Mouse (Mus musculus): ENCODE data around the gene Rab3gap2.
"Not testable (repeated sequence)": the region's sequence is repeated elsewhere in the genome, so short reads cannot be mapped to it uniquely, and the experiment has no call there.

Rab3gap2 gene

DNA sequence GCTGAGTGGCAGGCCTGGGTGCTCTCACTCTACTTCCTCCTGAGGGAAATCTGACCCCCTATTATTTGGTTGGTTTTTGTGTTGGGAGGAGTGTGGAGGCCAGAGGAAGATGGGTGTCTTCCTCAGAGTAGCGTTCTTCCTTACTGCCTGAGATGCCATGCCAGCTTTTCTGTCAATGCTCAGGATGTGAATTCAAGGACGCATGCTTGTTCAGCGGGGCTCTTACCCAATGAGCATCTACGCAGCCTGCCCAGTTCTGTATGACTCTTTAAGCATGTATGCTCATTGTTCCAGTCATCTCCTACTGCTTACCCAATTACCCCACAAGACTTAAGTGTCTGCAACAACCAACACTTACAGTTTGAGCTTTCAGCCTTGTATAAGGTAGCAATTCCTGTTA lies 76.7 kb downstream of the Rab3gap2 start:
- DNase-seq (ENCODE audit: low spot score in 2 of 2), result no peak

DNA sequence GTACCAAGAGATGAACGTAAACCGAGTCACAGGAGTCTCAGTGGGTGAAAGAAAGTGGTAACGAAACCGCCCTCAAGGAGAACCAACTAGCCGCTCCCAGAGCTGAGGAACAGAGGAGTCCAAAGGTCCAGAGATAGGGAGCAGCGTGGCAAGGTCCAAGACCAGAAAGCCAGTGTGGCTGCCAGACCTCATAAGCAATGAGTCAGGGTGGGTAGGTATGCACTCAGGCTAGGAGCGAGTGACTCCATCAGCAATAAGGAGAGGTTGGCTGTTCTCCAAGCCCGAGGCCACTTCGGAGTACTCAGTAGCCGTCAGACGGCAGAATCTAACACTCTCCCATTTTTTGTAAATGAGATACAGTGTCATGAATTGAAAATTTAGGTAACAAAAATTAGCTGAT lies 78.9 kb downstream of the Rab3gap2 start:
- DNase-seq (ENCODE audit: low spot score in 2 of 2), result no peak

GRCm38 (mm10) chr1:185283247-185283646 lies 79.3 kb downstream of the Rab3gap2 start:
- no peak for DNase-seq (ENCODE audit: low spot score in 2 of 2)

DNA sequence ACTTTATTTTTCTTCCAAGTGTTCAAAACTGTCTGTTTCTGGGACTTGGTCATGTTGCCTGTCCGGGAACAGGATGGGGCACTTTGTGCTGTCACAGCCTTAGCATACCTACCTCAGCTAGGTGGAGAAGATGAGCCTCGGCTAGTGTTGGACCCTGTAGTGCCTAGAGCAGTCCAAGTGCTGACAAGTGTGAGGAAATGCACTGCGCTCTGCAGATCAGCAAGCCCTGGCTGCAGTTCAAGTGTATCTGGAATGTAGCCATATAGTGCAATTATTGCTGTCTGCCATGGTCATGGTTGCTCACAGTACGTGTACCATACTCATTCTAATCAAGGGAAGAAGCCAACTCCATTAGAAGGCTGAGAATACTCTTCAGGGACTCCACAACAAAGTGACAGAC lies 80.8 kb downstream of the Rab3gap2 start:
- DNase-seq (ENCODE audit: low spot score in 2 of 2), result no peak

DNA sequence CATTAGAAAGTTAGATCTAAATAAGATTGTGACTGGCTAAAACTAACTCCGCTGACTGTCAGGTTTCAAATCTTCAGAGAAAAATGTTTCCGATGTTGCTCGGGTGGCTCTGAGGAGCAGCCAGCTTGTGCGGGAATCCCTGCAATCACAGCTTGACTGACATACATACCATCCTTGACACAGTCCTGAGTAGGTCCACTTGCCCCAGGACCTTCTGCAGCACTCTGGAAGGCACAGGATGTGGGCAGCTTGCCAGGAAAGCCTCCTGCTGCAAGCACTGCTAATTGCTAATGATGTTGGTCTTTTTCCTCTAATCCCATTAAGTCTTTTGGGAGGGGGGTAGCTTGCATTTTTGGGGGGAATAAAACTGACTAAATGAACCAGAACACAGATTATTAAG lies 81.3 kb downstream of the Rab3gap2 start:
- no peak for DNase-seq (ENCODE audit: low spot score in 2 of 2)

GRCm38 (mm10) chr1:185287066-185287465 lies 83.1 kb downstream of the Rab3gap2 start:
- no peak for DNase-seq (ENCODE audit: low spot score in 2 of 2)

- no peak for DNase-seq (ENCODE audit: low spot score in 2 of 2)
Measured at GRCm38 (mm10) chr1:185289231-185289630, 85.3 kb downstream of the Rab3gap2 start.

- no peak for DNase-seq (ENCODE audit: low spot score in 2 of 2)
Measured at GRCm38 (mm10) chr1:185291336-185291735, 87.4 kb downstream of the Rab3gap2 start.

DNA sequence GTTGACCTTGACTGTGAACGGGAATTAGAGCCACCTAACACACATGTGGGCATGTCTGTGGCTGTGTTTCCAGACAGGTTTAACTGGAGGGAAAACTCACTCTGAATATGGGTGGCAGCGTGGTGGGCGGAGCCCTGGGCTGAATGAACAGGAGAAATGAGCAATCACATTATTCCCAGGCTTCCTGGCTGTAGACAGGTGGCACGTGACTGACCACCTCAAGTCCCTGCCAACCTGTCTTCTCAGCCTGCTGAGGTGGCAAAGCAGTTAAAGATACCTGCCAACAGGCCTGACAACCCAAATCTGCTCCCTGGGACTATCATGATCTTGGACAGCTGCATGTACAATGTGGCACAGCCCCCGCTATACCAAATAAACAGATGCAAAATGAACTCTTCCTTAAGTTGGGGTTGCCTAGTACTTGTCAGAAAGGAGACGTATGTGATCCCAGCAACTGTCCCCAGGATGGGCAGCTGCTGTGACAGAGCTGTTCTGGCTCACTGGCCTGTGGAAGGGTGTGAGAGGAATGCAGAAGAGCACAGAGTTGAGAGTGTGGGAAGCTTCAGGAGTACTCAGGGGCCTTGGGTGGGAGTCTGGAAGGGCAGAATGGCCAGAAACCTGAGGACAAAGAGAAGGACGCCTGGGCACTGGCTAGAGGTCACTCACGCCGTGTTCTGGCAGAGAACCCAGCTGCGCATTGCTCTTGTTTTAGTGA lies 88.9 kb downstream of the Rab3gap2 start:
- DNase-seq (ENCODE audit: low spot score in 2 of 2), result no peak

DNA sequence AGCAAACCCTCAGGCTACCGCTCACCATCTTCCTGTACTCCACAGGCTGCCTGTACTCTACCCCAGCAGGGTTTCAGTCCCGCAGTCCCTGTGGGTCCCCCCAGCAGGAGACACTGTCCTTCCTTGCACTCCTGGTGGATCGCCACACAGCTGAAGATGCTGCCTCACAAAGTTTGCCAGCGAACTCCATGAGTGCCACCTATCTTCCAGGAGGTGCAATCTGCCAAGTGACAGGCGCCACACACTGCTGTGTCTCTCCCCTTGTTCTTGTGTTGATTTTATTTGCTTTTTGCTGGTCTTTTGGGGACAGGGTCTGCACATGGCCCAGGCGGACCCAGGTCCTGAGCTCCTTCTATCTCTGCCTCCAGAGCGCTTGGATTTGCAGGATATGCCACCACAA lies 92.9 kb downstream of the Rab3gap2 start:
- no peak for DNase-seq (ENCODE audit: low spot score in 2 of 2)

- DNase-seq (ENCODE audit: low spot score in 2 of 2), result no peak
Measured at GRCm38 (mm10) chr1:185298496-185298895, 94.6 kb downstream of the Rab3gap2 start.

GRCm38 (mm10) chr1:185302816-185303215 lies 98.9 kb downstream of the Rab3gap2 start:
- DNase-seq (ENCODE audit: low spot score in 2 of 2), result no peak

GRCm38 (mm10) chr1:185306836-185307235 lies 102.9 kb downstream of the Rab3gap2 start:
- no peak for DNase-seq (ENCODE audit: low spot score in 2 of 2)

DNA sequence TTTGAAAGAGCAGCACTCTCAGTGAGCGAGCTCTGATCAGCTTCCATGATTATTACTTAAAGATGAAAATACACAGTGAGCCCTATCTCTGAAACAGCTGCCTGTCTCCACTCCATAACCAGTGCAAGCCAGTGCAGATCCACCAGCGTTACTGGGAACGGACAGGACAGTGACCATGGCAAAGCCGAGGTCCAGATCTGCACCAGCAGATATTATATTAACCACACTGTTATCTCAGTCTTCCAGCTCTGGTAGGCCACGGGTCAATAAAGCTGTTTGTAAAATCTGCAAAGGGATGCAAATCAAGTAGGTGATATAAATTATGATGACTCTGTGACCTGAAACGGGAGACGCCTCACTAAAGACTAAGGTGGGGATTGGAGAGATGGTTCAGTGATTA lies 103.7 kb downstream of the Rab3gap2 start:
- DNase-seq (ENCODE audit: low spot score in 2 of 2), result no peak

DNA sequence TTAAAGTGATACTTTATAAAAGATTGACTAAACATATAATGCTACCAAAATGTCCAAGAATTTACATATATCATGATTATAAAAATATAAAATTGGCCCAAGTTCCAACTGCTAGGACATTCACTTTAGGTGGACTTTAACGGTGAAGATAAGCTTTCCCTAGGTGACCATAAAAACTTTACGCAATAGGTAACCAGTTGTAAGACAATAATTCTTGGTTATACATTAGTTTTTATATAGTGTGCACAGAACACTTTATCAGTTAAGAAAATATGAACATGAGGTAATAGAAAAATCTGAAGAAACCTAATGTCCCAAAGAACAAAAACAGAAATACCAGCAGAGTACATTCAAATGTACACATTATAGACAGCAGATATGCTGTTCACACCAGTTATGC lies 104.4 kb downstream of the Rab3gap2 start:
- DNase-seq (ENCODE audit: low spot score in 2 of 2), result no peak

DNA sequence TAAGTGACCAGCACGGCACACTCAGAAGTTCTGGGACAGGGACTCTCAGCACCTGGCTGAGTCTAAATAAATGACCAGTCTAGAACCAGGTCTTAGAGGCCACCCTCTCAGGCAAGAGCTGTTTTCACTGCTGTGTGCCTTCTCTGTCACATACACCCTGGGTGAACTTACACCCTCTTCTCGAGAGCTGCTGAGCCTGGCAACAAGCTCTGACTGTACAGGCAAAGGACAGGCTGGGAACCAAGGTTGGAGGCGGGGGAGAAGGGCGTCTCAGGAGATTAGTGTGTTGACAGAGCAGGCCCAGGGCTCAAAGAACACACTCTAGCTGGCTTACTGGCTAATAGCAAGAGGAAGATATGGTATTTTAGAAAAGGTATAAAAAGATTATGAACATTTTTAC lies 105.0 kb downstream of the Rab3gap2 start:
- DNase-seq (ENCODE audit: low spot score in 2 of 2), result no peak

- DNase-seq (ENCODE audit: low spot score in 2 of 2), result no peak
Measured at GRCm38 (mm10) chr1:185311949-185312348, 108.0 kb downstream of the Rab3gap2 start.

GRCm38 (mm10) chr1:185314546-185314945 lies 110.6 kb downstream of the Rab3gap2 start:
- no peak for DNase-seq (ENCODE audit: low spot score in 2 of 2)

DNA sequence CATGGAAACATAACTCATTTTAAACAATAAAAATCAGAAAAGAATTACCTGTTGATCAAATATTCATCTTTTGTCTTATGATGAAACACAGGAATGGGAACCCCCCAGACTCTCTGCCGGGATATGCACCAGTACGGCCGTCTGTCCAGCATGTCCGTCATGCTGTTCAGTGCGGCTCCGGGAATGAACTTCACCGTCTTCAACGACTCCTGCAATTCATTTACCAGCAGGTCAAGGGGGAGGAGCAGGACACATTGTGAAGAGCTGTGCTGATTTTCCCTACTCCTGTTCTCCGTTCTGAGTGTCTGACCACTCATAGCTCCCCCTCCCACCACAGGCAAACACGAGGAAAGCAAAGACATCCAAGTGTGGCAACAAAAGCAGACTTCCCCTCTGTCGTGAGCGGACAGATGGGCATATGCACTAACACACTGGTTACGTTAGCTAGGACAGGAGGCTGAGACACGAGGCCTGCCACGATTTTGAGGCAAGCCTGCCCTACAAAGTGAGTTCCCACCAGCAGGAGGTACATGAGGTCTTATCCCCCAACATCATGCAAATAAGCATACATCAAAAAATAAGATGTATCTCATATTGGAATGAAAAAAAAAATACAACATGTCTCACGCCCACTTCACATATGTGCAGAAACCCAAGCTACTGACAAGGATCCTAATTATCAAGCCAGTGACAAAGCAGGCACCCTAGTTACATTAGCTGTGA lies 112.1 kb downstream of the Rab3gap2 start:
- no peak for DNase-seq (ENCODE audit: low spot score in 2 of 2)

DNA sequence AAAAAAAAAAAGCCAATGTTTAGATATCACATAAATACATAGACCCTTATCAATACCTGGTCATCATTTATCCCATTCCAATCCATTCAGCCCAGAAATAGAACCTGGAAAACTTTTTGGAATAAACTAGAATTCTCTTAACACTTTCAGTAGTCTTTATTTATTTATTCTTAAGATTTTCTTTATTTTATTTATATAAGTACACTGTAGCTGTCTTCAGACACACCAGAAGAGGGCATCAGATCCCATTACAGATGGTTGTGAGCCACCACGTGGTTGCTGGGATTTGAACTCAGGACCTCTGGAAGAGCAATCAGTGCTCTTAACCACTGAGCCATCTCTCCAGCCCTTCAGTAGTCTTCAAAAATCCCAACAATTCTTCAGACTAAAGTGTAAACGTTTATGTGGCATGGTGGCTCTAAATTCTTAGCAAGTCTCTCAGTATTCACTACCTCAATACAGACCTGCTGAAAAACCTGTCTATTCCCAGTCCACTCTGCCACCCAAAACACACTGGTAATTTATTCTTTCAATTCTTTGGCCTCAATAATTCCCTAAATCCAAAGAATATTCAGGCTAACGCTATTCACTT lies 123.9 kb downstream of the Rab3gap2 start:
- DNase-seq (ENCODE audit: low spot score in 2 of 2), result not testable (repeated sequence)

- peak; percentile 87 to 95 for DNase-seq (ENCODE audit: low spot score in 2 of 2)
Measured at GRCm38 (mm10) chr1:185328721-185329610, 125.0 kb downstream of the Rab3gap2 start, which contains the start of gene Iars2. TSS of gene Iars2 (minus strand) at chr1:185329396.

GRCm38 (mm10) chr1:185329851-185330250 lies 125.9 kb downstream of the Rab3gap2 start:
- no peak for DNase-seq (ENCODE audit: low spot score in 2 of 2)

Measured in thymus, postnatal 10 days (tissue).